In genomic region chr12:31948101-31949000, GRCm38 (mm10) we compare ENCODE assay signal across 8 mouse cellular contexts. TPM values are rescaled to one million over a fixed set of nuclear protein-coding genes. Genes with fewer than 3 reads are reported as not detected.
DNase-seq lines count a peak whose midpoint lies in the region; ATAC-seq lines count a peak whose summit lies in the region.

No protein-coding gene starts in this region.

- H3K27ac ChIP-seq in kidney, embryonic 15.5 days = peak overlapping the region; percentile 100
- peak overlapping the region; percentile 98 for H3K27ac ChIP-seq in hindbrain, embryonic 16.5 days (ENCODE audit: low read depth, low read length)
- peak overlapping the region; percentile 95 for H3K27ac ChIP-seq in midbrain, embryonic 16.5 days (ENCODE audit: low read length)

- no peaks in the 10 kb centered on the region for H3K27me3 ChIP-seq in kidney, embryonic 15.5 days
- no peaks in the 10 kb centered on the region for H3K27me3 ChIP-seq in hindbrain, embryonic 16.5 days (replicated peaks; ENCODE audit: control insufficient read depth, insufficient read depth, low read length)
- H3K27me3 ChIP-seq in midbrain, embryonic 16.5 days (ENCODE audit: control insufficient read depth, insufficient read depth, low read depth, low read length) = no peaks in the 10 kb centered on the region

- H3K4me2 ChIP-seq in kidney, embryonic 15.5 days = peak overlapping the region; percentile 54
- H3K4me2 ChIP-seq in hindbrain, embryonic 16.5 days (ENCODE audit: low read length) = peak overlapping the region; percentile 74
- H3K4me2 ChIP-seq in midbrain, embryonic 16.5 days (ENCODE audit: low read length) = peak overlapping the region; percentile 75

- 24% methylated on average over 7 of the region's 7 CpGs for WGBS in kidney, embryonic 15.5 days
- WGBS in hindbrain, embryonic 16.5 days = 18% methylated on average over 7 of the region's 7 CpGs
- WGBS in midbrain, embryonic 16.5 days = 17% methylated on average over 7 of the region's 7 CpGs

- peaks cover 6% of the 10 kb centered on the region for H3K36me3 ChIP-seq in kidney, embryonic 15.5 days
- no peaks in the 10 kb centered on the region for H3K36me3 ChIP-seq in hindbrain, embryonic 16.5 days (ENCODE audit: control insufficient read depth, insufficient read depth, low read length)
- no peaks in the 10 kb centered on the region; the same call in 1 of the 2 replicates for H3K36me3 ChIP-seq in midbrain, embryonic 16.5 days (ENCODE audit: control insufficient read depth, insufficient read depth, low read length)

- peaks cover 4% of the 10 kb centered on the region for H3K4me1 ChIP-seq in kidney, embryonic 15.5 days
- peaks cover 6% of the 10 kb centered on the region; the same call in 1 of the 2 replicates for H3K4me1 ChIP-seq in hindbrain, embryonic 16.5 days (ENCODE audit: control insufficient read depth, insufficient read depth, low read depth, low read length)
- H3K4me1 ChIP-seq in midbrain, embryonic 16.5 days (ENCODE audit: control insufficient read depth, insufficient read depth, low read length) = peaks cover 4% of the 10 kb centered on the region; the same call in 1 of the 2 replicates

- H3K9ac ChIP-seq in kidney, embryonic 15.5 days = peak overlapping the region; percentile 92; the same call in 1 of the 2 replicates
- peak overlapping the region; percentile 89 for H3K9ac ChIP-seq in hindbrain, embryonic 16.5 days (ENCODE audit: low read depth, low read length)
- peak overlapping the region; percentile 85 for H3K9ac ChIP-seq in midbrain, embryonic 16.5 days (ENCODE audit: low read depth, low read length)

- DNase-seq in kidney, postnatal 25 days = no peak
- DNase-seq in embryo, embryonic 11 days = peak; percentile 9
- no peak for DNase-seq in right cerebral cortex, postnatal 36 days (ENCODE audit: low spot score in 2 of 2)
- DNase-seq in thymus, postnatal 36 days = no peak
- no peak for DNase-seq in lung, postnatal 36 days

- H3K9me3 ChIP-seq in kidney, embryonic 15.5 days (replicated peaks) = no peaks in the 10 kb centered on the region
- no peaks in the 10 kb centered on the region for H3K9me3 ChIP-seq in hindbrain, embryonic 16.5 days (ENCODE audit: control insufficient read depth, low read length)
- no peaks in the 10 kb centered on the region for H3K9me3 ChIP-seq in midbrain, embryonic 16.5 days (replicated peaks; ENCODE audit: control insufficient read depth, low read length, poor library complexity, severe bottlenecking)

- no peak for ATAC-seq in kidney, embryonic 15.5 days (replicated peaks; ENCODE audit: low FRiP score)
- ATAC-seq in hindbrain, embryonic 16.5 days = no peak
- no peak for ATAC-seq in midbrain, embryonic 16.5 days

- H3K4me3 ChIP-seq in kidney, embryonic 15.5 days (replicated peaks) = peak overlapping the region; percentile 89
- H3K4me3 ChIP-seq in hindbrain, embryonic 16.5 days (ENCODE audit: low read length) = peak overlapping the region; percentile 88
- peak overlapping the region; percentile 94 for H3K4me3 ChIP-seq in midbrain, embryonic 16.5 days (ENCODE audit: low read depth, low read length)

RNA-seq across cellular contexts. Expression of gene Hbp1, which starts 2.0 kb away (rescaled TPM):
- 109 and 113 TPM in 2 replicates for polyA plus RNA-seq in kidney, embryonic 15.5 days (2015; fragmentation: Nextera tagmentation; extraction: Ambion mirVana)
- polyA plus RNA-seq in hindbrain, embryonic 16.5 days (2015; fragmentation: Nextera tagmentation; extraction: Ambion mirVana) = 39.1 and 44.7 TPM in 2 replicates
- polyA plus RNA-seq in midbrain, embryonic 16.5 days (2015; fragmentation: Nextera tagmentation; extraction: Ambion mirVana) = 39.8 and 43.2 TPM in 2 replicates
